Mouse (Mus musculus) MEL (cell line): ENCODE results near the gene Rad21l. TPM values are rescaled to one million over a fixed set of nuclear protein-coding genes. Genes with fewer than 3 reads are reported as not detected.
A peak's percentile ranks its signal among the peaks of the same experiment; 100 is the strongest.

Experiments
- DNase-seq: peaks from one replicate; pipeline ENCODE4 v3.0.0; 2011; ENCODE audit warnings: low read depth, low spot score
- H3K27ac ChIP-seq: 2 replicates; pipeline ENCODE4 v1.5.1; 2012; ENCODE audit warnings: low read depth, mild to moderate bottlenecking, control low read depth, low read length, moderate library complexity; ENCODE audit not compliant: control insufficient read depth
- H3K27me3 ChIP-seq, 2 experiments: fragments of 150-350 bp in 1 of 2; sonication (generic) in 1 of 2; 2 replicates each; pipeline ENCODE4 v1.6.1; 2012; ENCODE audit warnings: low read length in 2 of 2, mild to moderate bottlenecking in 2 of 2, improper control_type of control experiment in 1 of 2, moderate library complexity in 1 of 2; ENCODE audit not compliant: insufficient read depth in 2 of 2, control insufficient read depth in 1 of 2
- H3K36me3 ChIP-seq, 2 experiments: 2 replicates each; pipeline ENCODE4 v1.6.1; 2012 to 2014; ENCODE audit warnings: low read length in 2 of 2, improper control_type of control experiment in 1 of 2, inconsistent platforms in 1 of 2, mild to moderate bottlenecking in 1 of 2; ENCODE audit not compliant: insufficient read depth in 2 of 2, control insufficient read depth in 1 of 2
- H3K4me1 ChIP-seq, 2 experiments: fragments of 150-350 bp in 1 of 2; sonication (generic) in 1 of 2; 2 replicates each; pipeline ENCODE4 v1.6.1; 2012; ENCODE audit warnings: low read length in 2 of 2, improper control_type of control experiment in 1 of 2, mild to moderate bottlenecking in 1 of 2; ENCODE audit not compliant: insufficient read depth in 2 of 2, control insufficient read depth in 1 of 2
- H3K4me3 ChIP-seq, 2 experiments: fragments of 150-350 bp in 1 of 2; sonication (generic) in 1 of 2; 2 replicates each; pipeline ENCODE4 v1.5.1; 2012; ENCODE audit warnings: low read depth in 2 of 2, low read length in 2 of 2, mild to moderate bottlenecking in 2 of 2, moderate library complexity in 2 of 2, control low read depth in 1 of 2, improper control_type of control experiment in 1 of 2; ENCODE audit not compliant: control insufficient read depth in 1 of 2, insufficient read depth in 1 of 2
- H3K79me2 ChIP-seq: 2 replicates; pipeline ENCODE4 v1.6.1; 2012; ENCODE audit warnings: mild to moderate bottlenecking, low read length, moderate library complexity; ENCODE audit not compliant: control insufficient read depth, poor library complexity, insufficient read depth
- H3K9ac ChIP-seq: 2 replicates; pipeline ENCODE4 v1.6.1; 2012; ENCODE audit warnings: low read depth, mild to moderate bottlenecking, control low read depth, low read length, moderate library complexity; ENCODE audit not compliant: control insufficient read depth, poor library complexity, severe bottlenecking
- H3K9me3 ChIP-seq: fragments of 150-350 bp; sonication (generic); replicated peaks from 2 replicates; pipeline ENCODE4 v1.6.1; 2012; ENCODE audit warnings: mild to moderate bottlenecking, low read length, improper control_type of control experiment, moderate library complexity; ENCODE audit not compliant: insufficient read depth
- BHLHE40 ChIP-seq: IDR thresholded peaks from 2 replicates; pipeline ENCODE4 v1.6.1; 2012; ENCODE audit warnings: low read depth, mild to moderate bottlenecking, inconsistent platforms, low read length, improper control_type of control experiment, borderline replicate concordance
- CHD1 ChIP-seq: IDR thresholded peaks from 2 replicates; pipeline ENCODE4 v1.6.1; 2012; ENCODE audit warnings: low read depth, mild to moderate bottlenecking, inconsistent platforms, low read length, improper control_type of control experiment
- CHD2 ChIP-seq: IDR thresholded peaks from 2 replicates; pipeline ENCODE4 v1.6.1; 2011; ENCODE audit warnings: low read length, improper control_type of control experiment
- ETS1 ChIP-seq: IDR thresholded peaks from 2 replicates; pipeline ENCODE4 v1.6.1; 2012; ENCODE audit warnings: low read depth, mild to moderate bottlenecking, inconsistent platforms, low read length, improper control_type of control experiment, moderate library complexity
- GABPA ChIP-seq: IDR thresholded peaks from 2 replicates; pipeline ENCODE4 v1.6.1; 2012; ENCODE audit warnings: low read depth, mild to moderate bottlenecking, inconsistent platforms, low read length, improper control_type of control experiment, moderate library complexity
- GATA1 ChIP-seq: IDR thresholded peaks from 2 replicates; pipeline ENCODE4 v1.6.1; 2011; ENCODE audit warnings: low read depth, low read length, improper control_type of control experiment
- HCFC1 ChIP-seq: IDR thresholded peaks from 2 replicates; pipeline ENCODE4 v1.6.1; 2012; ENCODE audit warnings: low read depth, mild to moderate bottlenecking, inconsistent platforms, low read length, improper control_type of control experiment, moderate library complexity
- JUND ChIP-seq: IDR thresholded peaks from 2 replicates; pipeline ENCODE4 v1.6.1; 2011; ENCODE audit warnings: low read depth, mild to moderate bottlenecking, improper control_type of control experiment, low read length
- KAT2A ChIP-seq: conservative IDR thresholded peaks from 2 replicates; pipeline ENCODE4 v1.6.1; 2012; ENCODE audit warnings: low read depth, low read length, improper control_type of control experiment, inconsistent platforms
- MAX ChIP-seq: IDR thresholded peaks from 2 replicates; pipeline ENCODE4 v1.6.1; 2011; ENCODE audit warnings: low read length, improper control_type of control experiment
- MXI1 ChIP-seq: IDR thresholded peaks from 2 replicates; pipeline ENCODE4 v1.6.1; 2011; ENCODE audit warnings: mild to moderate bottlenecking, low read depth, low read length, improper control_type of control experiment
- POLR2AphosphoS2 ChIP-seq: IDR thresholded peaks from 2 replicates; pipeline ENCODE4 v1.6.1; 2011; ENCODE audit warnings: low read length, improper control_type of control experiment
- POLR2AphosphoS5 ChIP-seq: IDR thresholded peaks from 2 replicates; pipeline ENCODE4 v1.6.1; 2012; ENCODE audit warnings: low read depth, borderline replicate concordance, mild to moderate bottlenecking, inconsistent platforms, low read length, moderate library complexity, mixed read lengths
- RAD21 ChIP-seq: IDR thresholded peaks from 2 replicates; pipeline ENCODE4 v1.6.1; 2011; ENCODE audit warnings: mild to moderate bottlenecking, low read depth, low read length, improper control_type of control experiment
- RCOR1 ChIP-seq: IDR thresholded peaks from 2 replicates; pipeline ENCODE4 v1.6.1; 2012; ENCODE audit warnings: low read depth, mild to moderate bottlenecking, inconsistent platforms, low read length, improper control_type of control experiment
- SIN3A ChIP-seq: IDR thresholded peaks from 2 replicates; pipeline ENCODE4 v1.6.1; 2012; ENCODE audit warnings: low read length, improper control_type of control experiment, inconsistent platforms
- TAL1 ChIP-seq: IDR thresholded peaks from 2 replicates; pipeline ENCODE4 v1.6.1; 2012; ENCODE audit warnings: mild to moderate bottlenecking, inconsistent platforms, low read length, moderate library complexity, mixed read lengths
- USF1 ChIP-seq: IDR thresholded peaks from 2 replicates; pipeline ENCODE4 v1.6.1; 2014; ENCODE audit warnings: low read depth, mild to moderate bottlenecking, inconsistent platforms, low read length, improper control_type of control experiment, moderate library complexity
- ZC3H11A ChIP-seq: IDR thresholded peaks from 2 replicates; pipeline ENCODE4 v1.6.1; 2012; ENCODE audit warnings: low read depth, mild to moderate bottlenecking, inconsistent platforms, low read length, improper control_type of control experiment
- ZNF384 ChIP-seq: IDR thresholded peaks from 2 replicates; pipeline ENCODE4 v1.6.1; 2012; ENCODE audit warnings: low read depth, mild to moderate bottlenecking, inconsistent platforms, low read length, improper control_type of control experiment
- polyA plus RNA-seq, 2 experiments: library from polyadenylated mRNA; stranded (reverse) in 1 of 2; unstranded in 1 of 2; fragments of >175 nt in 1 of 2; fragments of >200 nt in 1 of 2; gene quantifications; 2 replicates each; pipeline versions ENCODE4 v1.2.1 to v1.2.4; 2012; ENCODE audit warnings: low replicate concordance in 2 of 2, low read depth in 1 of 2; ENCODE audit not compliant: insufficient read length in 2 of 2, insufficient read depth in 1 of 2, missing spikeins in 1 of 2
- total RNA-seq: library from RNA; depleted of rRNA; stranded (reverse); fragments of 300-350 nt; gene quantifications from 2 replicates; pipeline ENCODE4 v1.2.3, GENCODE M21; 2012

Rad21l gene
- total and polyA plus RNA-seq, 3 experiments = not detected

- Histone ChIP-seq H3K36me3 (no peaks in the 10 kb centered on the region), H3K4me1 (no peaks in the 10 kb centered on the region), H3K27me3 (peaks cover 2% of the 10 kb centered on the region in 2 experiments; a peak in 2 of 4 replicates), H3K9me3 (no peaks in the 10 kb centered on the region), H3K27ac (no peak overlapping the region), H3K79me2 (no peaks in the 10 kb centered on the region)
- DNase-seq = no peak
- TF ChIP-seq POLR2AphosphoS2 (no peak), RAD21 (no peak), GATA1 (no peak), RCOR1 (no peak), USF1 (no peak), ZC3H11A (no peak), CHD1 (no peak), SIN3A (no peak), BHLHE40 (no peak), ETS1 (no peak), POLR2AphosphoS5 (no peak), KAT2A (no peak), CHD2 (no peak), JUND (no peak), MAX (no peak), TAL1 (no peak), GABPA (no peak), ZNF384 (no peak), MXI1 (no peak)
- TF ChIP-seq, all 39 proteins: peak for 0
- Histone ChIP-seq H3K4me3 (no peak overlapping the region), H3K9ac (no peak overlapping the region)
Observed at GRCm38 (mm10) chr2:151635362-151636014, 32.8 kb downstream of the Rad21l start.

DNA sequence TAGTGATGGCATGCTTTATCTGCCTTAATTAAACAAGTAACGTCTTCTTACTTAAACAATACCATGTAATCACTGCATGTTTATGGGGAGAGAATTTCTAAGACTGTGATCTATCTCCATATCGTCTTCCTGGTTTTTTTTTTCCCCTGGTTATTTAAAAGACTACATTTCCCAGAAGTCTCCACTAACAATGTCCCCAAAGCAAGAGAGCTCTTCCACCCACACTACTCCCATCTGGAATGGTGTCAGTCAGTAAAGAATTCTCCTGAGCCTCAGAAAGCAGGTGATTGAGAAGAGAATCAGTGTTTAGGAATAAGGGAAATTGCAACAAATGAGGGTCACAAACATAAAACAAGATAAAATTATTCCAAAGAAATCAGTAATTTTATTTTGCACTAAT, 33.4 kb downstream of the Rad21l start:
- no peak for TF ChIP-seq ZC3H11A
- TF ChIP-seq HCFC1 = peak; percentile 61
- H3K27me3 ChIP-seq = peaks cover 2% of the 10 kb centered on the region in 2 experiments; a peak in 2 of 4 replicates

More for the DNA sequence above, 33.4 kb downstream of the Rad21l start:
- Histone ChIP-seq H3K4me3 (no peak overlapping the region), H3K9me3 (no peaks in the 10 kb centered on the region), H3K36me3 (no peaks in the 10 kb centered on the region), H3K27ac (no peak overlapping the region), H3K79me2 (no peaks in the 10 kb centered on the region), H3K4me1 (no peaks in the 10 kb centered on the region), H3K9ac (no peak overlapping the region)
- DNase-seq = no peak
